Mouse (Mus musculus): ENCODE data around the gene Hagh. TPM values are rescaled to one million over a fixed set of nuclear protein-coding genes. Genes with fewer than 3 reads are reported as not detected.

The Hagh gene
- total and polyA plus RNA-seq, 2 experiments = 855 to 900 TPM

DNA sequence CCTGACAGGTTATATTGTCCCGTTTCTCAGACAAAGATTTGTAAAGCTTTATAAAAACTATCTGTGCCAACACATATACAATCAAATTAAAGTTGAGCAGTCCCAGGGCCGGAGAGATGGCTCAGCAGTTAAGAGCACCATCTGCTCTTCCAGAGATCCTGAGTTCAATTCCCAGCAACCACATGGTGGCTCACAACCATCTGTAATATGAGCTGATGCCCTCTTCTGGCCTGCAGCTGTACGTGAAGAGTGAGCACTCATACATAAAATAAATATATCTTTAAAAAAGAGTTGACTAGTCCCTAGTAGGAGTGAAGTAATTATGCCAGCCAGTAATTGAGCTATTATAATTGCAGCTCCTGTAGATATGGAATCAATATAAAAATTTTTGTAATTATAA is 39.4 kb upstream of the Hagh start:
- Histone ChIP-seq H3K36me3 (ENCODE audit: control insufficient read depth, insufficient read depth, low read length) (no peaks in the 10 kb centered on the region), H3K27me3 (ENCODE audit: control insufficient read depth, insufficient read depth, low read length) (no peaks in the 10 kb centered on the region), H3K27ac (replicated peaks; ENCODE audit: insufficient read depth, low read depth, low read length) (no peak overlapping the region), H3K9ac (ENCODE audit: low read depth, low read length) (no peak overlapping the region), H3K79me2 (ENCODE audit: control insufficient read depth, insufficient read depth, low read length) (no peaks in the 10 kb centered on the region), H3K4me1 (ENCODE audit: control insufficient read depth, insufficient read depth, low read length) (0 out of 2 replicates have a peak, but pooled peaks cover 1% of the 10 kb centered on the region), H3K4me3 (ENCODE audit: insufficient read depth, low read depth, low read length) (no peak overlapping the region)
- no peak for TF ChIP-seq CTCF (IDR thresholded peaks at IDR 0.05; ENCODE audit: low read depth, low read length)
- TF ChIP-seq POLR2A (IDR thresholded peaks at IDR 0.05; ENCODE audit: extremely low read depth, insufficient read depth, low read length) = no peak
- WGBS = 86% methylated on average over 3 of the region's 3 CpGs
- DNase-seq (ENCODE audit: extremely low read depth, low read depth, low spot score) = no peak

DNA sequence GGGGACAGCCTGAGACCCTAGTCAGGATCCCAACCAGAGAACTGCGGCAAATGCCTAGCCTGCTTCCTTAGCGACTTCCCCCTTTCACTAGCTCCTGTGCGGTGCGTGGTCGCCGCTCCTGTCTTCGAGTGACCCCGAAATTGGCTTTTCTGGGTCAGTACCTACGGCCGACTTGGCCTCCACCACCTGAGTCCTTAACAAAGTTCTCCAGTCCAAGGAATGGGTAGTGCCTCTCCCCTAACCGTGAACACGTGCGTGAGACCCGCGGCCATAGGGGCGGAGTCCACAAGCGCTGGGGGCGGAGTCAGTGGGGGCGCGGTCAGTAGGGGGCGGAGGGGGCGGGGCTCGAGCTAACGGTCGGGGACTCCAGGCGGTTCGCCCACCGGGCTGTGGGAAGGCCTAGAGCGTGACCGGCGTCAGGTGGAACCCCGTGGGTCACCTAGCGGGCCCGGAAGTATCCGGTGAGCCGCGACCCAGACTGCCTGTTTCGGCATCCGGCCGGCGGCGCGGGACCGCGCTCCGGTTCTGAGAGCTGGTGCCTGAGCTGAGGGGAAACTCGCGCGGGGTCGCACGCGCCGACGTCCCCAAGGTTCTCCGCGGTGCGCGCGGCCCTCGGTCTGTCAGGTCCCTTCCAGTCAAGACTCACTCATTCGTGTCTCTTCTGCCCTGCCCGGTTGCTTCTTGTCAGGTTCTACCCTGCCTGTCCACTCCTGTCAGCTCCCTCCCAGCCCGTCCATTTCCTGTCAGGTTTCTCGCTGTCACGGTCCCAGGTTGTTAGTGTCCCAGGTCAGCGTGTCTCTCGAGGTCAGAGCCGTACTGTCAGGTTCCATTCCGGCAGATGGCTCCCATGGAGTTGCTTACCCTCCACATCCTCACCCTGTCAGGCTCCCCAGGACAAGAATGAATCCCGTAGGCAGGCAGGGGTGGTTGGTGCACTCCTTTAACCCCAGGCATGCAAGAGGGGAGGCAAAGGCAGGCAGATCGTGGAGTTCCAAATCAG is 35.7 kb upstream of the Hagh start, which contains the start of gene Meiob:
Gene Meiob, plus strand, starts transcription at position 338 of the 1,000 bp plus-strand sequence.
- Histone ChIP-seq H3K79me2 (ENCODE audit: control insufficient read depth, insufficient read depth, low read length) (no peaks in the 10 kb centered on the region), H3K27me3 (ENCODE audit: control insufficient read depth, insufficient read depth, low read length) (no peaks in the 10 kb centered on the region), H3K36me3 (ENCODE audit: control insufficient read depth, insufficient read depth, low read length) (no peaks in the 10 kb centered on the region), H3K4me1 (ENCODE audit: control insufficient read depth, insufficient read depth, low read length) (0 out of 2 replicates have a peak, but pooled peaks cover 1% of the 10 kb centered on the region), H3K9ac (ENCODE audit: low read depth, low read length) (peak within 1 kb of the TSS; percentile 84), H3K27ac (replicated peaks; ENCODE audit: insufficient read depth, low read depth, low read length) (peak within 1 kb of the TSS; percentile 78), H3K4me3 (ENCODE audit: insufficient read depth, low read depth, low read length) (peak within 1 kb of the TSS; percentile 71)
- TF ChIP-seq POLR2A (IDR thresholded peaks at IDR 0.05; ENCODE audit: extremely low read depth, insufficient read depth, low read length) (peak; percentile 55; the same call in 1 of the 2 replicates), CTCF (IDR thresholded peaks at IDR 0.05; ENCODE audit: low read depth, low read length) (no peak)
- peak; percentile 77 for DNase-seq (ENCODE audit: extremely low read depth, low read depth, low spot score)
- under 1% methylated on average over 71 of the region's 71 CpGs for WGBS

- WGBS = 87% methylated on average over 3 of the region's 3 CpGs
- H3K4me3 ChIP-seq (ENCODE audit: insufficient read depth, low read depth, low read length) = no peak overlapping the region
Observed at GRCm38 (mm10) chr17:24811211-24811610, 28.7 kb upstream of the Hagh start.

DNA sequence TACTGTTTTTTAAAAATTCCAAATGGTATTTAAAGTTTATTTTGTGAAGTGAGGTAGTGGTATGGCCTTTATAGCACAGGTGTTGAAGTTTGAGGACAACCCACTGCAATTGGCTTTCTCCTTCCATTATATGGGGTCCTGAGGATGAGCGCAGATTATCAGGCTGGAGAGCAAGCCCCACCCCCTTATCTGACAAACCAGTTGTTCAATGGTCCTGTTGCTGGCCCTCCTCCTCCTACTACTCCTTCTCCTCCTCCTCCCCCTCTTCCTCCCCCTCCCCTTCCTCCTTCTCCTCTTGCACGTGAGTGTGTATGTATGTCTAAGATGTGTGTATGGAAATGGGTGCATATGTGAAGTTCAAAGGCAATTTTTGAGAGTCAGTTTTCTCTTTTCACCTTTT is 27.7 kb upstream of the Hagh start:
- TF ChIP-seq POLR2A (IDR thresholded peaks at IDR 0.05; ENCODE audit: extremely low read depth, insufficient read depth, low read length) (no peak), CTCF (IDR thresholded peaks at IDR 0.05; ENCODE audit: low read depth, low read length) (no peak)
- Histone ChIP-seq H3K79me2 (ENCODE audit: control insufficient read depth, insufficient read depth, low read length) (no peaks in the 10 kb centered on the region), H3K4me1 (ENCODE audit: control insufficient read depth, insufficient read depth, low read length) (no peaks in the 10 kb centered on the region), H3K27ac (replicated peaks; ENCODE audit: insufficient read depth, low read depth, low read length) (no peak overlapping the region), H3K9ac (ENCODE audit: low read depth, low read length) (no peak overlapping the region), H3K27me3 (ENCODE audit: control insufficient read depth, insufficient read depth, low read length) (no peaks in the 10 kb centered on the region), H3K4me3 (ENCODE audit: insufficient read depth, low read depth, low read length) (no peak overlapping the region), H3K36me3 (ENCODE audit: control insufficient read depth, insufficient read depth, low read length) (no peaks in the 10 kb centered on the region)
- DNase-seq (ENCODE audit: extremely low read depth, low read depth, low spot score) = no peak
- 80% methylated on average over 2 of the region's 2 CpGs for WGBS

More at GRCm38 (mm10) chr17:24811211-24811610, 28.7 kb upstream of the Hagh start:
- Histone ChIP-seq H3K27ac (replicated peaks; ENCODE audit: insufficient read depth, low read depth, low read length) (no peak overlapping the region), H3K9ac (ENCODE audit: low read depth, low read length) (no peak overlapping the region), H3K27me3 (ENCODE audit: control insufficient read depth, insufficient read depth, low read length) (no peaks in the 10 kb centered on the region), H3K4me1 (ENCODE audit: control insufficient read depth, insufficient read depth, low read length) (no peaks in the 10 kb centered on the region), H3K36me3 (ENCODE audit: control insufficient read depth, insufficient read depth, low read length) (no peaks in the 10 kb centered on the region), H3K79me2 (ENCODE audit: control insufficient read depth, insufficient read depth, low read length) (no peaks in the 10 kb centered on the region)
- TF ChIP-seq POLR2A (IDR thresholded peaks at IDR 0.05; ENCODE audit: extremely low read depth, insufficient read depth, low read length) = no peak
- TF ChIP-seq CTCF (IDR thresholded peaks at IDR 0.05; ENCODE audit: low read depth, low read length) = no peak
- DNase-seq (ENCODE audit: extremely low read depth, low read depth, low spot score) = no peak

DNA sequence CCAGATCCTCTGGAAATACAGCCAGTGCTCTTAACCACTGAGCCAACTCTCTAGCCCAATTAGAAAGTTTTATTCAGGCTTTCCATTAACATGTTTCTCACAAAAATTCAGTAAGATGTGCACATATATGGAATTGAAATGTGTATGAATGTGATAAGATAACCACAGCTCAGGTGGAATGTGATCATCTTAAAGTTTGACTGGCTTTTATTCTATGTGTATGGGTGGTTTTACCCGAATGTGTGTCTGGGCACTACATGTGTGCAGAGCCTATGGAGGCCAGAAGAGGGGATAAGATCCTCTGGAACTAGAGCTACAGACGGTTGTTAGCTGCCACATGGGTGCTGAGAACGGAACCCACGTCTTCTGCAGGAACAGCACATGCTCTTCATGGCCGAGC is 24.7 kb upstream of the Hagh start:
- Histone ChIP-seq H3K79me2 (ENCODE audit: control insufficient read depth, insufficient read depth, low read length) (no peaks in the 10 kb centered on the region), H3K27ac (replicated peaks; ENCODE audit: insufficient read depth, low read depth, low read length) (no peak overlapping the region), H3K4me3 (ENCODE audit: insufficient read depth, low read depth, low read length) (no peak overlapping the region), H3K4me1 (ENCODE audit: control insufficient read depth, insufficient read depth, low read length) (peaks cover 13% of the 10 kb centered on the region; the same call in 1 of the 2 replicates), H3K9ac (ENCODE audit: low read depth, low read length) (no peak overlapping the region), H3K27me3 (ENCODE audit: control insufficient read depth, insufficient read depth, low read length) (no peaks in the 10 kb centered on the region), H3K36me3 (ENCODE audit: control insufficient read depth, insufficient read depth, low read length) (no peaks in the 10 kb centered on the region)
- WGBS = 89% methylated on average over 5 of the region's 5 CpGs
- TF ChIP-seq POLR2A (IDR thresholded peaks at IDR 0.05; ENCODE audit: extremely low read depth, insufficient read depth, low read length) = no peak
- TF ChIP-seq CTCF (IDR thresholded peaks at IDR 0.05; ENCODE audit: low read depth, low read length) = no peak
- no peak for DNase-seq (ENCODE audit: extremely low read depth, low read depth, low spot score)

All from liver, adult 2 months (tissue).